Mouse (Mus musculus): ENCODE results near the gene Secisbp2.

Secisbp2 gene

GRCm38 (mm10) chr13:51685290-51685966, 33.9 kb downstream of the Secisbp2 start:
- no peak for DNase-seq

DNA sequence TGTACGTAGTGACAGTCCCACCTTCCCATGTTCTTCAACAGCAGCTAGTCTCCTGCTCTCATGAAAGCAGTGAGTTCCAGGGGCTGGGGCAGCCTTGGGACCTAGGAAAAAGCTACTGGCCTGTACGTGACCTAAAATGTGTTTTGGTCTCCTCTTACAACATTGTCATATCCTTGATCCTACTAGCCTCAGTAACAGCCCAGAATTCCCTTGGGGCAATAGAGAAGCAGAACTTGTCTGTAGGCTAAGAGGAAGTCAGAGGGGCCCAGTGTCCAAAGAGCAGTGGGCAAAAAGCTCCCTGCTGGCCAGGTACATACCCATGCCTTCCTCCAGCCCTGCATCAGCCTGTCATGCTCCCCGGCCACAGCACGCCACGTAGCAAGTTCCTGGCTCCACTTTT, 35.5 kb downstream of the Secisbp2 start:
- no peak for DNase-seq

GRCm38 (mm10) chr13:51688688-51689087, 37.2 kb downstream of the Secisbp2 start:
- no peak for DNase-seq

DNA sequence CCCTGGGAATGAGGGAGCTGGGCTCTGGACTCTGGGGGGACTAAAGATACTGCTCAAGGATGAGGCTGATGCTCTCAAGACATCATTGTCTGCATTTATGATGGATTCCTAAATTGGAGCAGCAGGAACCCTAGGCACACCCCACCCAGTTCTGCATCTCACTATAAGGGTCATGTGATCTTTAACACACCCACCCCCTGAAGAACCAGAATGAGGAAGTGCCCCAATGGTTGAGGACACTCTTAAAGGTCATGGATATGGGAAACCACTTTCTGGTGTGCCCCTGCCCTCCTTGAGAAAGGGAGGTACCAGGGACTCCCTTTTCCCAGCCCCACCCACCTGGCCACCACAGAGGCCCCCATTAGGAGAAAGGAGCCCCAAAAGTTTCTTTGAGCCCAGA, 45.0 kb downstream of the Secisbp2 start:
- no peak for DNase-seq

DNA sequence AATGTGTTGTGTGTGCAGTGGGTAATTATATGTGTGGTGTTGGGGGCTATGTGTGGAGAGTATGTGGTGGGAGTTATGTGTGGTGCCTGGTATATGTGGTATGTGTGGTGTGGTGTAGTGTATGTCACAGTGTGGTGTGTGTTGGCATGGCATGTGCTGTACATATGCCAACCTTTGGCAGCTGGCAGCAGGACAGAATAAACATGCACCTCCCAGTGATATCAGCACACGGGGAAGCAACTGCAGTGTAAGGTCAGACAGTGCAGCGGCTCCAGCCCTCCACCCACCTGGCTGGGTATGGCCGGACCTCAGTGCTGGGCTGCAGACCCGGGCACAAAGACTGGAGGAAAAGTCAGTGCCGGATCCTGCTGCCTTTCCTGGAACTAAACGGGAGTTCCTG, 46.0 kb downstream of the Secisbp2 start:
- no peak for DNase-seq

DNA sequence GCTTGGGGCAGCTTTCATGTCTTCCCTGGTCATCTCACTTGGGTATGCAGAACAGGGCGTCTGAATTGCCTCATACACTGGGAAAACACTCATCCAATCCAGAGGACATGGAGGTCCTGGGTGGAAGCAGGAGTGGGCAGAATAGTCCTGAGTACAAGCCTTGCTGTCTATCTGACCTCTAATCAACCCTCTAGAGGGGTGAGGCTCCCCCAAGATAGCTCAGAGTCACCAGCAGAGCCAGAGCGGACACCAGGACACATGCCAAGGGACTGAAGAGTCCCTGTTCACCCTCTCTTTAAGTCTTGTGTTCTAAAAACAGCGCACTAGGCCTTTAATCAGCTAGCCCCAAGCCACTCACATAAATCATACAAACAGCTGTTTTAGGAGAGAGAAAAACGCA, 46.4 kb downstream of the Secisbp2 start:
- DNase-seq = no peak

- DNase-seq = no peak
Measured at GRCm38 (mm10) chr13:51698318-51698717, 46.8 kb downstream of the Secisbp2 start.

DNA sequence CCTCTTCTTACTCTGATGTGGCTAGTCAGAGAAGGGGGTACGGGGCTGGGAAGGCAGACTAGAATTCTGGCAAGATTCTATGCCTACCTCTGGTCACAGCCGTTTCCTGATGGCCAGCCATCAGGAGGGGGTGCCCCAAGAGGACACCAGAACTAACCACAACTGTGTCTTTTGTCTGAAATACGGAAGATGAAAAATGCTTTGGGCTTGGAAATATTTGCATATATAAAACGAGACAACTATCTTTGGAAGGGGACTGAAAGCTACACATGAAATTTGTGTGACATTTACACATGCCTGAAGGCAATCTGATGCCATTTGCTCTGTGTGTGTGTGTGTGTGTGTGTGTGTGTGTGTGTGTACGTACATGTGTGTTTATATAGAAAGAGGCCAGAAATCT, 52.4 kb downstream of the Secisbp2 start:
- DNase-seq = no peak

DNA sequence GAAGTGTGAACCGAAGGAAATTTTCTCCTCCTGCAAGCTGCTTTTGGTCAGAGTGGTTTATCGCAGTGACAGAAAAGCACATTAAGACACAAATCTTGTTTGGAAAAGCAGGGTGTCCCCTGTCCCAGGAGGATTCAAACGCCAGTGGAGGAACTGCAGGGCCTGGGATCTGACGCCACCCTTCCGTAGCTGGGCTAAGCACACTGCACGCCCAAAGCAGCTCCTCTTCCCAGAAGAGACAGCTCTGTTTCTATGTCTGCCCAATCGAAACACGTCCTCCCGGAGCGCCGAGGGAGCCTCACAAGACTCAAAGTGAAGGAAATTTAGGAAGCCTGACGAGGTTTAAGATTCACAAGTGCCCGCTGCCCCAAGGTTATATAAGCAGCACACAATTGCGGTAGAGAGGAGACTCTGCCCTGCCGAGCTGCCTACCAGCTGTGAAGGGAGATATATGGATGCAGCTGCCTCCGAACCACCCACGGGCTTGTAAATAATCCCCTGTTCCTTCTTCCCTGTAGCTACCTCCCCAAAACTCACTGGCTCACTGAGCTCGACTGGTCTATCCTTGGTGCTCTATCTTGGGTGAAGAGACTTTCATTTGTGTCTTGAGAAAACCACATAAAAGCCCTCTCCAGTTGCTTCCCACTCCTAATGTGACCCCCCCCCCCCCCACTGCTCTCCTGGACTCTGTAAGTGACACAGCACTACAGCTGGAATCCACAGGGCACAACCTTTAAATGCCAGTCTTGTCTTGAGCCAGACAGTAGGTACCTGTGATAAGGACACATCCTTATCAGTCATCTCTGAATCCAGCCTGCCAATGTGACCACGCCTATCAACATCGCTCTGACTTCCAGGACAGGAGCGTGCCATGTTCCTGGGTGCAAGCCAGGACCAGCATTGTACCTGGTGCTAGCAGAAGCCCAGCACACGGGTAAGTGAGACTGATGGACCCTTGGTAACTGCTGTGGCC, 54.7 kb downstream of the Secisbp2 start:
- DNase-seq = no peak

- peak; percentile 68 to 73 for DNase-seq
Measured at GRCm38 (mm10) chr13:51710738-51711137, 59.2 kb downstream of the Secisbp2 start.

DNA sequence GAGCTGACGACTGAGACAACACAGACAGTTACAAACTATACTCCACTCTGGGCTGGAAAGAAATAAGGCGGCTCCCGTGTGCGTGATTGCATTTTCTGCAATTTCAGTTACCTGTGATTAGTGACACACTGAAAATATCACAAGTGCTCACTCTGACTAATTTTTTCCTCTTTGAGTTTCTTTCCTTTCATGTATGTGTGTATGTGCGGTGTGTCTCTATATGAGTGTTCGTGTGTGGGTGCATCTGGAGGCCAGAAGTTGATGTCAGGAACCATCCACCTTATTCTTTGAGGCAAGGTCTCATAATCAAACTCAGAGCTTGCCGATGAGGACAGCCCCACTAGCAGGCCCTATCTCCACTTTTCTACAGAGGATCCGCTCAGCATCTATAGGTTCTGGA, 60.5 kb downstream of the Secisbp2 start:
- no peak for DNase-seq

DNA sequence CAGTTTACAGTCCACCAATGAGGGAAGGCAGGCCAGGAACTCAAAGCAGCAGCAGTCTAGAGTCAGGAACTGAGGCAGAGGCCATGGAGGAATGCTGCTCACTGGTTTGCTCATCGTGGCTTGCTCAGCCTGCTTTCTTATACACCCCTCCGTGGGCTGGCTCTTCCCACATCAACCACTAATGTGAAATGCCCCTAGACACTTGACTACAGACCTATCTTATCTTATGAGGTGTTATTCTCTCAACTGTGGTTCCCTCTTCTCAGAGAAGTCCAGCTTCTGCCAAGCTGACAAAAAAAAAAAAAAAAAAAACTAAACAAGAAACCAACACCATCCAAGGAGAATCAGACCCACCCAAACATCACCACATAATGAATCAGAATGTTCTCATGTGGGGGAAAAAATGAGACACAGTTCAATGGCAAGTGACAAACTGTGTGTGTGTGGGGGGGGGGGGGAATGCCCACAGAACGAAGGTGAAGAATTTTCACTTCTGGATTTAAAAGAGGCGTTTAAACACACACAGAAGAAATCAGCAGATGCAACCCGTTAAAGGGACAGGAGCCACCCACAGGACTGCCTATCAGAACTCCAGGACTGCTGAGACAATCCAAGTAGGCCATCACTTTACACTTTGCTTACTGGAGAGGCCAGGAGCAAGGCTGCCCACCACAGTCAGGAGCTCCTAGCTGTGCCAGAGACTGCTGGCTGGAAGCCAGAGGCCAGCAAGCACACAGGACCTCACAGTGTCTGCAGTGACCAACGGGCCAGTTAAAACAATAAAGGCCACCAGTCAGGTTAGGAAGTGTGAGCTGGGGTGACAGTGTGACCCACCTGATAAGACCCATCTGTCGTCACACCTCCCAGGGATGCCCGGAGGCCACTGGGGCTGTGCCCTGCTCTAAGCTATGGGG, 65.1 kb downstream of the Secisbp2 start:
- DNase-seq = no peak

GRCm38 (mm10) chr13:51719256-51719655, 67.8 kb downstream of the Secisbp2 start:
- DNase-seq = no peak

DNA sequence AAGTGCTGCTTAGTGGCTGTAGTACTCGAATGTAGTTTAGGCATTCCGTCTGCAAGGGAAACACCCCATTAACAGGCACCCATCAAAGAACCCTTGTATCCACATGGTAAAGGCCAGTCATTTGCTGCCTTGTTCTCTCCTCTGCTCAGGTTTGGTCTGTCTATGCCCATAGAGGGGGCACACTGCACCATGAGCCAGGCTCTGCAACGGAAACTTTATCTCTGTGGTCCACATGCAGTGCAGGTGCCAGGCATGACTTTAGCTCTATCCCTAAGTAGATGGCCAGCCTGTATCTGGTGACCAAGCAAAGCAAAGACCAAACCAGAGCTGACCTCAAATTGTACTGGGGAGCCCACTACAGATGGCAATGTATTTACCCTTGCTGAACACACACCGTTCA, 69.1 kb downstream of the Secisbp2 start:
- no peak for DNase-seq

- no peak for DNase-seq
Measured at GRCm38 (mm10) chr13:51723114-51723513, 71.6 kb downstream of the Secisbp2 start.

- no peak for DNase-seq
Measured at GRCm38 (mm10) chr13:51724566-51724965, 73.1 kb downstream of the Secisbp2 start.

- no peak for DNase-seq
Measured at GRCm38 (mm10) chr13:51725446-51725845, 73.9 kb downstream of the Secisbp2 start.

GRCm38 (mm10) chr13:51725926-51726574, 74.6 kb downstream of the Secisbp2 start:
- no peak for DNase-seq

DNA sequence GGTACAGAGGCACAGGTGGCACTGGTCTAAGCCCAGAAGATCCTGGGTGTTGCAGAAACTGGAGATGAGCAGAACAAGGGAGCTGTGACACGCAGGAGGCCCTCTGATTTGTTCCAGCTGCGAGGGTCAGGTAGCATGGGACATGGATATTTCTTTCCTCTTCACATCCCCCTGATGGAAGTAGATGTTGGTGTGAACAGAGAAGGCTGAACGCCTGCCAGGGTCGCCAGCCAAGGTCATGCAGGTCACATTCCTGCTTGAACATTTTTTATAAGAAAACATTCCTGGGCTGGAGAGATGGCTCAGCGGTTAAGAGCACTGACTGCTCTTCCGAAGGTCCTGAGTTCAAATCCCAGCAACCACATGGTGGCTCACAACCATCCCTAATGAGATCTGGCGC, 75.9 kb downstream of the Secisbp2 start:
- no peak for DNase-seq

- DNase-seq = no peak
Measured at GRCm38 (mm10) chr13:51729887-51730361, 78.4 kb downstream of the Secisbp2 start.

DNA sequence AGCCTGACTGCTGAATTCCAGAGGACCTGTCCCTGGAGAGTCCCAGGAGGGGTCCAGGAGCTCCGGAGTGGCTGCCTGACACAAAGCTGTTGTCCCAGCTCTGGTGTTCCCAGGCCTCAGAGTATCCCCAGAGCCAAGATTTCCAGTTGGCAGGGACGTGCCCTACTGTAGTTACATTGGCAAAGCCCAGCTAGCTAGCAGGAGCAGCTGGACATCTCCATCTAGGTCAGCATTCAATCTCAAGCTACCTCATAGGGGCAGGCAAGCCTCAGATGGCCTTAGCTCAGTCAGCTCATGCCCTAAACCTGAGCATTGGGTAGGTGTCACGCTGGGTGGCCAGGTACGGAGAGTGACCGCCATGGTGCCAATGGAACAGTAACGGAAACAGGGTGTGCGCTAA, 80.0 kb downstream of the Secisbp2 start:
- DNase-seq = no peak

GRCm38 (mm10) chr13:51732097-51732664, 80.7 kb downstream of the Secisbp2 start:
- no peak for DNase-seq
